In the genomic region with DNA sequence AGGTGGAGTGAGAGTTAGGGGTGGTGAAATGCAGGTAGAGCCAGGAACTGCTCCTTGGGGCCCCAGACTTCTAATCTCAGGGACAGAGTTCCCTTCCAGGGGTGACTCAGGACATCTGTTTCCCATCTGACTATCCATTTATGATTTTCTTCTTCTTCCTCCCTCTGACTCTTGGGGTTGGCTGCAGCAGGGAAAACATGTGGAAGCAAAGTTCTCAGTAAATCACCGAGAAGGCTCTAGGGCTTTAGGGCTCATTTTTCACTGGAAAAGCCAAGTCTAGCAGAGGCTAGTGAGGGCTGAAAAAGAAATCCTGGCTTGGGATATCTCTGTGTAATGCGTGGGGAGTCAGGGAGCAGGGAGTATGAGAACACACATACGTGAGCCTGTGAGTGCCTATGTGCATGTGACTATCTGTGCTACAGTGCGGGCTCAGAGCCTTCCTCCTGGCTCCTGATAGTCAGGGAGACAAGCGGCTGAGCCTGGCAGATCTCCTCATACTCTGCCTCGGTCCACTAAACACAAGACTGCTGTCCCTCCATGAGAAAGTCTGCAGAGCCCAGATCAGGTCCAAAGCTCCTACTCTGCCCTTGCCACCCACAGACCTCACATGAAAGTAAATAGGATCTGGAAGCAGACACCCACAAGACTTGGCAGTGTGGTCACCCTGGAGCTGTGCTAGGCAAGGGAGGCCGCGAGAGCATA, we compare ENCODE assay signal across 19 mouse cellular contexts.
DNase-seq lines count a peak whose midpoint lies in the region; ATAC-seq and TF ChIP-seq lines count a peak whose summit lies in the region.
"Had no signal": no experiment of that assay in that cellular context is flagged by ENCODE, and none has a peak within 500 bp of the region (broad histone marks: within the 10 kb centered on the region; RNA-seq: fewer than 3 reads in every experiment).

No protein-coding gene starts in this region.

- no peak overlapping the region for H3K4me2 ChIP-seq in kidney, embryonic 16.5 days (replicated peaks; ENCODE audit: low read depth, low read length)
- H3K4me2 ChIP-seq in limb, embryonic 14.5 days (replicated peaks; ENCODE audit: low read depth, low read length, severe bottlenecking) = no peak overlapping the region
- H3K4me2 ChIP-seq in midbrain, embryonic 11.5 days = no peak overlapping the region
- H3K4me2 ChIP-seq: forebrain, embryonic 13.5 days; hindbrain, embryonic 12.5 days; liver, embryonic 15.5 days had no signal

- no peaks in the 10 kb centered on the region for H3K36me3 ChIP-seq in kidney, embryonic 16.5 days (ENCODE audit: insufficient read depth, low read length)
- no peaks in the 10 kb centered on the region for H3K36me3 ChIP-seq in limb, embryonic 14.5 days (ENCODE audit: control insufficient read depth, insufficient read depth, low read length)
- no peaks in the 10 kb centered on the region for H3K36me3 ChIP-seq in midbrain, embryonic 11.5 days (ENCODE audit: control insufficient read depth, insufficient read depth, low read length)
- H3K36me3 ChIP-seq: hindbrain, embryonic 12.5 days; liver, embryonic 15.5 days; midbrain, embryonic 10.5 days had no signal

- H3K9me3 ChIP-seq in kidney, embryonic 16.5 days (ENCODE audit: low read length) = no peaks in the 10 kb centered on the region
- no peaks in the 10 kb centered on the region for H3K9me3 ChIP-seq in limb, embryonic 14.5 days (ENCODE audit: control insufficient read depth, low read length)
- H3K9me3 ChIP-seq in midbrain, embryonic 11.5 days (ENCODE audit: control insufficient read depth, low read length) = no peaks in the 10 kb centered on the region
- H3K9me3 ChIP-seq: forebrain, embryonic 13.5 days; hindbrain, embryonic 12.5 days; liver, embryonic 15.5 days; midbrain, embryonic 10.5 days had no signal

- DNase-seq in gastrocnemius, adult 8-10 months (ENCODE audit: low spot score in 2 of 2) = peak; percentile 14 to 25
- DNase-seq in gastrocnemius, postnatal 10 days = no peak
- DNase-seq in gastrocnemius, postnatal 25 days = peak; percentile 26
- DNase-seq in limb, embryonic 14.5 days (ENCODE audit: low spot score) = peak; percentile 26
- DNase-seq in layer of hippocampus, postnatal 36 days = no peak
- no peak for DNase-seq in spleen, postnatal 36 days (ENCODE audit: low spot score in 2 of 2)
- no peak for DNase-seq in midbrain, embryonic 11.5 days (ENCODE audit: low spot score, missing footprints)
- DNase-seq: adrenal gland, postnatal 36 days; cerebellum, postnatal 10 days; embryo, embryonic 11 days; left cerebral cortex, postnatal 4 days; retina, postnatal 1 day; thymus, adult 18-20 months had no signal

- H3K4me3 ChIP-seq in kidney, embryonic 16.5 days (ENCODE audit: low read length) = no peak overlapping the region
- H3K4me3 ChIP-seq in limb, embryonic 14.5 days (replicated peaks; ENCODE audit: low read length) = no peak overlapping the region
- no peak overlapping the region for H3K4me3 ChIP-seq in midbrain, embryonic 11.5 days (ENCODE audit: low read depth, low read length)
- H3K4me3 ChIP-seq: forebrain, embryonic 13.5 days; hindbrain, embryonic 12.5 days; liver, embryonic 15.5 days; midbrain, embryonic 10.5 days had no signal

- peaks cover 15% of the 10 kb centered on the region for H3K4me1 ChIP-seq in kidney, embryonic 16.5 days (ENCODE audit: insufficient read depth, low read length)
- H3K4me1 ChIP-seq in limb, embryonic 14.5 days (ENCODE audit: control insufficient read depth, insufficient read depth, low read length) = peaks cover 12% of the 10 kb centered on the region
- H3K4me1 ChIP-seq in midbrain, embryonic 11.5 days (ENCODE audit: control insufficient read depth, insufficient read depth, low read length) = no peaks in the 10 kb centered on the region
- H3K4me1 ChIP-seq: forebrain, embryonic 13.5 days; liver, embryonic 15.5 days had no signal

- WGBS in kidney, embryonic 16.5 days = 42% methylated on average over 8 of the region's 8 CpGs
- WGBS in limb, embryonic 14.5 days = 64% methylated on average over 8 of the region's 8 CpGs
- 82% methylated on average over 8 of the region's 8 CpGs for WGBS in midbrain, embryonic 11.5 days

- no peaks in the 10 kb centered on the region for H3K27me3 ChIP-seq in kidney, embryonic 16.5 days (ENCODE audit: insufficient read depth, low read length)
- H3K27me3 ChIP-seq in limb, embryonic 14.5 days (ENCODE audit: control insufficient read depth, insufficient read depth, low read length) = no peaks in the 10 kb centered on the region
- no peaks in the 10 kb centered on the region for H3K27me3 ChIP-seq in midbrain, embryonic 11.5 days (ENCODE audit: control insufficient read depth, insufficient read depth, low read length)
- H3K27me3 ChIP-seq: forebrain, embryonic 13.5 days; hindbrain, embryonic 12.5 days; liver, embryonic 15.5 days had no signal

- peak; percentile 62 for ATAC-seq in kidney, embryonic 16.5 days (ENCODE audit: low FRiP score, low TSS enrichment)
- ATAC-seq in limb, embryonic 14.5 days (ENCODE audit: low FRiP score, low read depth) = 0 out of 2 replicates have a peak, but pooled peaks have one; percentile 12
- ATAC-seq in midbrain, embryonic 11.5 days (ENCODE audit: low FRiP score) = no peak
- ATAC-seq: forebrain, embryonic 13.5 days; inflammation-experienced regulatory T-cells, adult 6 months had no signal

- H3K9ac ChIP-seq in kidney, embryonic 16.5 days (replicated peaks; ENCODE audit: low read length) = no peak overlapping the region
- H3K9ac ChIP-seq in limb, embryonic 14.5 days (ENCODE audit: low read depth, low read length, severe bottlenecking) = no peak overlapping the region
- H3K9ac ChIP-seq in midbrain, embryonic 11.5 days (ENCODE audit: low read length) = no peak overlapping the region
- H3K9ac ChIP-seq: forebrain, embryonic 13.5 days; hindbrain, embryonic 12.5 days; liver, embryonic 15.5 days had no signal

- no peak for TF ChIP-seq POLR2A in limb, embryonic 14.5 days (IDR thresholded peaks at IDR 0.05; ENCODE audit: borderline replicate concordance, extremely low read depth, insufficient read depth, insufficient read length)

- peak overlapping the region; percentile 23 for H3K27ac ChIP-seq in kidney, embryonic 16.5 days (ENCODE audit: low read length)
- H3K27ac ChIP-seq in limb, embryonic 14.5 days (replicated peaks; ENCODE audit: low read depth, low read length) = no peak overlapping the region
- H3K27ac ChIP-seq in midbrain, embryonic 11.5 days (ENCODE audit: low read depth, low read length) = no peak overlapping the region
- H3K27ac ChIP-seq: forebrain, embryonic 13.5 days; hindbrain, embryonic 12.5 days; liver, embryonic 15.5 days; midbrain, embryonic 10.5 days had no signal

Comparison
In these comparisons a context has a peak if more than half of its experiments do, and no peak if none do; other contexts are left out.
1. DNase-seq: peak in gastrocnemius, adult 8-10 months (2 of 2), gastrocnemius, postnatal 25 days (single experiment) and limb, embryonic 14.5 days (single experiment); none in gastrocnemius, postnatal 10 days (single experiment), layer of hippocampus, postnatal 36 days (0 of 2), spleen, postnatal 36 days (0 of 2) and midbrain, embryonic 11.5 days (single experiment).